Mouse (Mus musculus) liver, embryonic 14.5 days (tissue): ENCODE measurements at regions not wholly inside any gene's neighbourhood (a gene's known extent, or its start where the extent isn't known, plus 50 kb on each side); places are given as distances from the start of the nearest gene placed in this dataset.

Source experiments
- ATAC-seq: fragments of 200-750 bp; cut with Nextera tagmentation; 2 replicates; pipeline ENCODE4 v1.8.0; 2017; ENCODE audit warnings: moderate number of reproducible peaks, mild to moderate bottlenecking, moderate library complexity; ENCODE audit not compliant: insufficient read depth
- DNase-seq, 3 experiments: peaks; one replicate each; pipeline ENCODE4 v3.0.0-alpha.2; 2012 to 2013; ENCODE audit warnings: low read depth in 3 of 3, low spot score in 3 of 3
- H3K27ac ChIP-seq: fragments of 300-500 bp; sonication (generic); 2 replicates; pipeline ENCODE4 v1.5.1; 2014; ENCODE audit warnings: moderate library complexity, mild to moderate bottlenecking, control low read depth, inconsistent platforms
- H3K27me3 ChIP-seq: fragments of 300-500 bp; sonication (generic); 2 replicates; pipeline ENCODE4 v1.6.1; 2014; ENCODE audit warnings: mild to moderate bottlenecking, low read length, moderate library complexity; ENCODE audit not compliant: control insufficient read depth, insufficient read depth
- H3K36me3 ChIP-seq: fragments of 300-500 bp; sonication (generic); replicated peaks from 2 replicates; pipeline ENCODE4 v1.6.1; 2014; ENCODE audit warnings: low read depth; ENCODE audit not compliant: control insufficient read depth, insufficient read depth
- H3K4me1 ChIP-seq, 2 experiments: fragments of 200-500 bp in 1 of 2; fragments of 300-500 bp in 1 of 2; sonication (generic) in 1 of 2; replicated peaks; 2 replicates each; pipeline ENCODE4 v1.6.1; 2012 to 2014; ENCODE audit warnings: antibody characterized with exemption in 1 of 2, inconsistent platforms in 1 of 2, low read length in 1 of 2; ENCODE audit not compliant: control insufficient read depth in 2 of 2, insufficient read depth in 2 of 2
- H3K4me2 ChIP-seq: fragments of 300-500 bp; sonication (generic); 2 replicates; pipeline ENCODE4 v1.6.1; 2014; ENCODE audit warnings: low read depth, mild to moderate bottlenecking, control low read depth, moderate library complexity
- H3K4me3 ChIP-seq, 2 experiments: fragments of 200-500 bp in 1 of 2; fragments of 300-500 bp in 1 of 2; sonication (generic) in 1 of 2; 2 replicates each; pipeline ENCODE4 v1.5.1; 2012 to 2014; ENCODE audit warnings: low read depth in 2 of 2, low read length in 2 of 2, mild to moderate bottlenecking in 2 of 2, control low read depth in 1 of 2, inconsistent platforms in 1 of 2, moderate library complexity in 1 of 2; ENCODE audit not compliant: insufficient read depth in 1 of 2
- H3K9ac ChIP-seq: fragments of 300-500 bp; sonication (generic); replicated peaks from 2 replicates; pipeline ENCODE4 v1.6.1; 2014; ENCODE audit warnings: mild to moderate bottlenecking, control low read depth, moderate library complexity
- H3K9me3 ChIP-seq: fragments of 300-500 bp; sonication (generic); 2 replicates; pipeline ENCODE4 v1.6.1; 2016; ENCODE audit warnings: low read length, mixed read lengths; ENCODE audit not compliant: control insufficient read depth
- CTCF ChIP-seq: IDR thresholded peaks from 2 replicates; pipeline ENCODE4 v1.5.1; 2016; ENCODE audit warnings: antibody characterized with exemption, low read depth, control low read depth
- EP300 ChIP-seq: IDR thresholded peaks from 2 replicates; pipeline ENCODE4 v1.6.1; 2016; ENCODE audit warnings: antibody characterized with exemption, low read depth
- WGBS: fragments of 180-500 bp; shearing (Covaris S2); extraction: QIAGEN DNeasy Blood & Tissue Kit; methylation state at CpG from one replicate; pipeline ENCODE4 v1.1.7; 2014; ENCODE audit not compliant: insufficient replicate concordance; 5-methylcytosine and 5-hydroxymethylcytosine counted together

DNA sequence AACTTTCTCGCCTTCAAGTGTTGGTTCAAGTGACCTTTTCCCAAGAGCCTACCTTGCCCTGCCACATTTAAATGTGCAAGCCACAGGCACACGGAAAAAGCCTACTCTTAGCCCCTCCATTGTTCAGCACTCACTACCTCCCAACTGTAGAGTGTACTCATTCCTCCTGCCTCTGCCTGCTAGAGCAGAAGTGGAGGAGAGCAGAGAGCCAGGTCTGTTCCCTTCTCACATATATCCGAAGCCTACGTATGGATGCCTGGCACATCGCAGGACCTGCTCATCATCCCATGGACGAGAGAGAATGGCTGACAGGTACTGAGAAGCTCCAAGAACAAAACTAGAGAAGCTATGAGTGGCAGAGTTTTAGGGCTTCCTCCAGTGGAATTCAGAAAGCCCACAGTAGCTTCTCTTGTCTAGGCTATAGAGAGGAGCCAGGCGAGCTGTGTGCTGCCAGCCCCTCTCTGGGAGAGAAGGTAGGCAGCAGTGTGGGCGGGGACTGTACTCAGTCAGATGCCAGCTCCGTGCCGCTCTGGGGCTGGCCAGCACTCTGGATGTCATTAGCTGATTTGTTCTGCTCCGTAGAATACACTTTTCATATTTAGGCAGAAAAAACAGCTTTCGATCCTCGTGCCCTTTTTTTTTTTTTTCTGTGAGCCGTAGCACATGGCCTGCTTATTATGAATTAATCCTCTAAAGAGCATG, 86.1 kb upstream of the Pkdcc start:
- no peak overlapping the region for H3K4me3 ChIP-seq
- WGBS, result 67% methylated on average over 14 of the region's 14 CpGs
- TF ChIP-seq EP300, result no peak
- DNase-seq (no peak), ATAC-seq (no peak)
- no peaks in the 10 kb centered on the region for H3K27me3 ChIP-seq
- H3K9ac ChIP-seq, result no peak overlapping the region
- no peak overlapping the region for H3K4me2 ChIP-seq
- H3K4me1 ChIP-seq, result 0 out of 4 replicates have a peak, but pooled peaks cover 0 to 2% of the 10 kb centered on the region in 2 experiments
- no peaks in the 10 kb centered on the region for H3K36me3 ChIP-seq
- no peaks in the 10 kb centered on the region for H3K9me3 ChIP-seq
- no peak overlapping the region for H3K27ac ChIP-seq

DNA sequence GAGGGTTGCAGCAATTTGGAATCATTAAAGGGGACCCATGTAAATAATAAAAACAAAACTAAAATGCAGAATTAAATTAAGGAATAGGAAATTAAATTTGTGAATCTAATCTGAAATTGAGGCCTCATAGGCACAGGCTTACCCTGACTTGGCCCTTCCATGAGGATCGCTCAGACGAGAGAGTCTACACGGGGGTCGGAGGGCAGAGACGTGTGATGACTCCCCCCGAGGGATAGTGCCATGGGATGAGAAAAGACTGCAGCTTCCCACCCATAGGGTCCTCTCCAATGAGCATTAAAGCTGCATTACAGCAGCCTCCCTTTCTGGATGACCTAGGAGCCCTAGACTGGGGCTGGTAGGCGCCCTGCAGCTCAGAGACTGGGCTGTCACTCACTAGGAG, 85.4 kb upstream of the Pkdcc start:
- H3K36me3 ChIP-seq, result no peaks in the 10 kb centered on the region
- H3K27ac ChIP-seq, result no peak overlapping the region
- TF ChIP-seq EP300 (no peak), CTCF (no peak)
- no peaks in the 10 kb centered on the region for H3K9me3 ChIP-seq
- ATAC-seq (no peak), DNase-seq (no peak)
- H3K4me3 ChIP-seq, result no peak overlapping the region
- 83% methylated on average over 7 of the region's 7 CpGs for WGBS
- no peaks in the 10 kb centered on the region for H3K27me3 ChIP-seq
- no peaks in the 10 kb centered on the region for H3K4me1 ChIP-seq
- no peak overlapping the region for H3K9ac ChIP-seq
- H3K4me2 ChIP-seq, result no peak overlapping the region

DNA sequence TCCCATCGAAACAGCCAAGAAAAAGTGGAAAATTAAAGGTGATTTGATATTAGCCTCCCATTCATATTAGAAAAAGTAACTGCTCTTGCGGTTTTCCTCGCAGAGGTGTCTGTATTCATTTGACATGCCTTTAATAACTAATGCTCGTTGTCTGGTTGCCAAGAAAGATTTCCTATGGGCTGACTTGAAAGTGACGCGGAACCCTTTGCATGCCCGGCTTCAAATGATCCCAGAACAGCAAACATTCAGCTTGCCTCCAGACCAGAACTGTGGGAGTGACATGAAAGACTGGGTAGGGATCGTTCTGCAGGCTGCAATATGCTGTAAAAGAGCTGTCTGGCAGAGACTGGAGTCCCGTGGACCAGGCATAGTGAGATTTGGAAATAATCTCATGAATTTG, 81.9 kb upstream of the Pkdcc start:
- TF ChIP-seq CTCF, result no peak
- TF ChIP-seq EP300, result no peak

DNA sequence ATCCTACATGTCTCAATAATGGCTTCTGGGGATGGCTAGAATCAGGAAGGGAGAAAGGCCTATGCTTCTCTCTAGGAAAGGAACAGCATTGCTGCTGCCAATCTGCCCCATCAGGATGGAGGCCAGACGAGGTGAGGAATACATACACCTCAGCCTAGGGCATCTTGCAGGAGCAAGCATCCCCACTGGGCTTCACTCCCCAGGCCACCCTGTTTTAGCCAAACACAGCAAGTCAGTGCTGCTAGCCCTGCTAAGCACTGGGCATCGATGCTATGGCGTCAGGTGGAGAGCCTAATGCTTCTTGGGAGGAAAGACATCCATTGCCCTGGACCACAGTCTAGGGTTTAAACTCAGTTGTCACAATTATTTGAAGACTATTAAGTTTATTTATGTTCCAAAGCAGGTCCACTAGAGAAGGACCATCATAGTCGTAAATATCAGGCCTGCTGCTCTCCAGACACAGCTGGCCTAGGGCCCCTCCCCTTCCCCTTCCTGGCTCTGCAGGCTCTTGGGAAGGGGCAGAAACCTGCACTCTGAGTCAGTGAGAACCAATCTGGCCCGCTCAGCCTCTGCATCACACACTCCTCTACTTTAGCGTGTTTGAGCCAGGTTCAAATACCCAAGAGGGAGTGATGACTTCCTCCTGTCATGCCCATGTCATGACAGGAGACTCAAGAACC, 79.5 kb upstream of the Pkdcc start:
- Histone ChIP-seq H3K36me3 (no peaks in the 10 kb centered on the region), H3K27me3 (no peaks in the 10 kb centered on the region), H3K4me3 (no peak overlapping the region), H3K9ac (no peak overlapping the region), H3K27ac (no peak overlapping the region), H3K4me2 (no peak overlapping the region), H3K9me3 (no peaks in the 10 kb centered on the region), H3K4me1 (no peaks in the 10 kb centered on the region; a peak in 1 of 4 replicates)
- ATAC-seq, result no peak
- 51% methylated on average over 6 of the region's 6 CpGs for WGBS
- no peak for DNase-seq
- TF ChIP-seq EP300, result no peak
- TF ChIP-seq CTCF, result no peak

More for the DNA sequence above, 81.9 kb upstream of the Pkdcc start:
- ATAC-seq, result no peak
- no peak overlapping the region for H3K4me2 ChIP-seq
- H3K9me3 ChIP-seq, result no peaks in the 10 kb centered on the region
- H3K9ac ChIP-seq, result no peak overlapping the region
- H3K4me1 ChIP-seq, result no peaks in the 10 kb centered on the region; a peak in 1 of 4 replicates
- H3K27me3 ChIP-seq, result no peaks in the 10 kb centered on the region
- H3K36me3 ChIP-seq, result no peaks in the 10 kb centered on the region
- H3K4me3 ChIP-seq, result no peak overlapping the region
- H3K27ac ChIP-seq, result no peak overlapping the region
- DNase-seq, result no peak
- WGBS, result 67% methylated on average over 9 of the region's 9 CpGs

DNA sequence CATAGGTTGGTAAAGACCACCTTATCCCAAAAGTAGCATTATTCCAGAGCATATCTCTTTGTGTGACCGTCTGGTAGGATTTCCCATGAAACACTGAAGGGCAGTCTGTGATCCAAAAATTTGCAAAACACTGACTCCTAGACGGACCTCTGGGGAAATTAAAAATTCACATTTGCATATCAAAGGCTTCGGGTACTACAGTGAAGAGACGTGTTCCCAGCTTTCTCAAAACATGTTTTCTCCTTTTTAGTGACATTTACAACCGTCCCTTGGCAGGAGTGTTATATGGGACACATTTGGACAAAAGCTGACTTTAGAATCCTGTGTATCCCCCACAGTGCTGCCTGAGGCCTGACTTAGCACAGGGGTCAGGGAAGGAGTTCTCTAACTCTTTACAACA, 78.8 kb upstream of the Pkdcc start:
- Histone ChIP-seq H3K9me3 (no peaks in the 10 kb centered on the region), H3K27me3 (no peaks in the 10 kb centered on the region), H3K4me3 (no peak overlapping the region), H3K9ac (no peak overlapping the region), H3K36me3 (no peaks in the 10 kb centered on the region), H3K4me2 (no peak overlapping the region), H3K27ac (no peak overlapping the region), H3K4me1 (no peaks in the 10 kb centered on the region; a peak in 1 of 4 replicates)
- 54% methylated on average over 5 of the region's 5 CpGs for WGBS
- DNase-seq, result no peak
- no peak for ATAC-seq
- TF ChIP-seq EP300, result no peak
- TF ChIP-seq CTCF, result no peak
